Mouse (Mus musculus) thymus, adult 18-20 months (tissue): ENCODE data around the gene Foxp2.

Experiments
- DNase-seq, 2 experiments: peaks; one replicate each; pipeline ENCODE4 v3.0.0; 2022; ENCODE audit warnings: mixed read lengths in 2 of 2

Gene Foxp2

DNA sequence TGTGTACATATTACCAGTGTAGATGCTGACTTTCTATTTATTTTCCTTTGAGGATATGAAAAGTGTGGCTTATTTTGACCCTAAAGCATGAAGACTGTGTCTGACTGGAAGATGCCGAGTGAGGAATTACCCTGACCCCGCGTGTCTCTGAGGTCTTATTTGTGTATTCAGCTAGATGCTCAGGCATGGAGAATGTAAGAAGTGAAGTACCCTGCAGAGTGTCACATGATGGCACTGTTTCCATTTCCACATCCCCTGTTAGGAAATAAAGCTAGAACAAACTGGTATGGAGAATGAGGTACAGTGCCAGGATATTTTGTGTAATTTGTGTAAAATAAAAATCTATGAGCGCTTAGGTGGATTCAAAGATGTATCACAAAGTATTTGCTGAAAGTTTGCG, 219.8 kb downstream of the Foxp2 start:
- no peak for DNase-seq

DNA sequence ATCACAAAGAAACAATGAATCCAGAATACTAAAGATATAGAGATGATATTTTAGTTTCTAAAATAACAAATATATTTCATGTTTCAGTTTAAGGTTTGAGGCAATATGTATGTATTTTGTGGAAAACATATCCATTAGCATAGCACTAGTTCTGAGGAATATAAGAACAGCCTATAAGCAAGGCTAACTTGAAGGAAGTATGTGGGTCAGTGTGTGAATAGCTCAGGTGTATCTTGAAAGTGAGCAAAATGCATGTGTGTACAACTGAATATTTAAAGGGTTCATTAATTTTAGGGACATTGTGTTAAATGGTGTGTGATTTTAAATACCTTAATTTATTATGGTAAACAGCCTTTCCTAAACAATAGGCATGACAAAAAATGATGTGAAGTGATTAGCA, 220.2 kb downstream of the Foxp2 start:
- DNase-seq = no peak

DNA sequence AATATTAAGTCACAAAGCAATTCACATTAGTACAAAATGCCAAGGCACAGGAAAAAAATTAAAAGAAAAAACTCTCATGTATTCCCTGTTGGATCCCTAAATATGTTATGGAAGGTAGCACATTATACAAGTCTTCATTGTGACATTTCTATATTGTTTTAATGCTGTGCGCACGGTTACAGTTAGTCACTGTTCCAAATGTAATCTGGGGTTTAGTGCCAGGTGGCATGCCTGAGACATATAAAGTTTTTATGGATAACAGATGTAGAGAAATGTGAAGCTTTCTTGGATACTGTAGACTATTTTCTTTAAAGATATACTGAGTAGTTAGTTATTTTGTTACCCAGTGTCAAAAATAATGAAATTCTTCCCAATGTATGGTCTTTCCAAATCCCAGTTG, 229.0 kb downstream of the Foxp2 start:
- DNase-seq = no peak

DNA sequence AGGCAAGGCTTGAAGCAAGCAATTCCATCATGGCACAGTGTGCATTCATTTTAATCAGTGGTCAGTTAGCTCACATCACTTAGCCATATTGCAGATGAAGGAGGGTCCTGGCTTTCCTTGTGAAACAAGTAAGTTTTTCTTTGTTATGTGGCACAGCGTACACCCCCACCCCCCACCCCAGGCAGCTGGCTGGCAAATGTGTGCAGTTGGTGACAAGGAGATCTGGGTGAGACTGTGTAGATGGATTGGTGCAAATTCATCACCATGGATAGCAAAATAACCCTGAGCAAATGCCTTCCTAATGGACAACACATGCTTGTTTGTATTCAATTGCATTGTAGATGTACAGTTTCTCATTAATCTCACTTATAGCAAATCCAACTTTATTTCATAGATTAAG, 240.9 kb downstream of the Foxp2 start:
- no peak for DNase-seq

DNA sequence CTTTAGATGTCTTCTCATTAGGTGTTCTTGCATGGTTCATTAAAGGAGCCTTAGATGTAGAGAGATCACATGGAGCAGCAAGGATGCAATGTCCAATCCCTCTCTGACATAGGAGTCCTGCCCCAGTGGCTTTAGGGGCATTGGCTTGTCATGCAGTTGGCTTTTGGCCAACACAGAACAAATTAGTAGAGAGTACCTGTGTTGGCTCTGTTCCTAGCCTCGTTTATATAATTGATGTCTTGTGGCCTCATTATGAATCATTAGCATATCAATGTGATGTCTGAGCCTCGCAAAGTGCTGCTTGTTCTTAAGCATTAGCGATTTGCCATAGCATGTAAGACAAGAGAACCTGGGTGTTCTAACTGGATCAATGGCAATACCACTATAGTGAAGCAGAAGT, 250.5 kb downstream of the Foxp2 start:
- no peak for DNase-seq

DNA sequence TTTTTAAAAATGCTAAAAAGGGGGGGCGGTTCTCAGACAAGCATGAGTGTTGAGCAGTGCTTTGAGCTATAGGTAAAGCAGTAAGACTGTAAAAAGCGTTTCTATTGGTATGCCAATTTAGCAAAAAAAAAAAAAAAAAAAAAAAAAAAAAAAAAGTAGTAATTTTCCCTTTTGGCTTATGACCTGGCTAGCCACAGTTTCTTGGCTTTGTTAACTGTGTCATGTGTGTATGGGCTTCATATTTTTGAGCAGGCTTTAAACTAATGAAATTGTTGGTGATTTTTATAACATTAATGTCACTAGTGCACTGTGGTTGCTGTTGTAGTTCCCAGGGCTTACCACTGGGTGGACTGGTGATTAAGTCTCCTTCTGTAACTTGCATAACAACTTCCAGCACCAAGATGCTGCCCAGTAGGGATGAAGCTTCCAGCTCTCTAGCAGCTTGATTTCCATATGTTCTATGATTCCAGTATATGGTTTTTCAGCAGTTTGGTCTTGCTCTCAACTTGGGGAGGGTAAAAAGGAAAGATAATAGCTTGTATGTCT, 262.4 kb downstream of the Foxp2 start:
- DNase-seq = no peak

DNA sequence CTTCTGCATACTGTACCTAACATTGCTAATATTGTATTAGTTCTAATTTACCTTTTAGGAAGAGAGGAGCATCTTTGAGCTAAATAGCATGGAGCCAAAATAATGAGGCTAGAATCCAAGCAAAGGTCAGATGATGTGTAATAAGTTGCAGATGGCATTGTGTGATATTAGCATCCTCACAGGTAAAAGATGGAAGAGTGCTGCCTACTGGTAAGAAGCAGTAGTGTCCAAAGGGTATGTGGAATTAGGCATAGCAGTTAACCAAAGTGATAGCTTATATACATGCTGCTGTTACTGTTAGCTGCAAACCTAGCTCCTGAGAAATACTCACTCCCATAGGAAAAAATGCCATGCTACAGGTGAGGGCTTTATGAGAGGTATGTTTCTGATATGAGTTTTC, 275.6 kb downstream of the Foxp2 start:
- DNase-seq = no peak

DNA sequence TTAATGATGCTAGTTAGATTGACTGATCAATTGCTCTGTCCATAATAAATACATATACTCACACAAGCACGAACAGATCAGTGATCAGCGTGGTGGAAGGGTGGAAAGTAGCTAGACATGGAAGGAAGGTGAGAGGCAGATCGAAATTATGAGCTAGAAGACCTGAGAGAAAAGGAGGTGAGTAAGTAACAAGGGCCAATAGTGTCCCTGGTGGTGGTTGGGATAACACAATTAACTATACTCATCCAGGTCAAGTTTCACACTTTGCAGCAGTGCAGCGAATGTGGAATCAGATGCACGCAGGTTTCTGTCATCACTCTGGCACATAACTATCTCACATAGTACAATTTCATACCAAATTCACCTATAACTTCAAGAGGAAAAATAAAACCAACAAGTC, 291.7 kb downstream of the Foxp2 start:
- DNase-seq = no peak

DNA sequence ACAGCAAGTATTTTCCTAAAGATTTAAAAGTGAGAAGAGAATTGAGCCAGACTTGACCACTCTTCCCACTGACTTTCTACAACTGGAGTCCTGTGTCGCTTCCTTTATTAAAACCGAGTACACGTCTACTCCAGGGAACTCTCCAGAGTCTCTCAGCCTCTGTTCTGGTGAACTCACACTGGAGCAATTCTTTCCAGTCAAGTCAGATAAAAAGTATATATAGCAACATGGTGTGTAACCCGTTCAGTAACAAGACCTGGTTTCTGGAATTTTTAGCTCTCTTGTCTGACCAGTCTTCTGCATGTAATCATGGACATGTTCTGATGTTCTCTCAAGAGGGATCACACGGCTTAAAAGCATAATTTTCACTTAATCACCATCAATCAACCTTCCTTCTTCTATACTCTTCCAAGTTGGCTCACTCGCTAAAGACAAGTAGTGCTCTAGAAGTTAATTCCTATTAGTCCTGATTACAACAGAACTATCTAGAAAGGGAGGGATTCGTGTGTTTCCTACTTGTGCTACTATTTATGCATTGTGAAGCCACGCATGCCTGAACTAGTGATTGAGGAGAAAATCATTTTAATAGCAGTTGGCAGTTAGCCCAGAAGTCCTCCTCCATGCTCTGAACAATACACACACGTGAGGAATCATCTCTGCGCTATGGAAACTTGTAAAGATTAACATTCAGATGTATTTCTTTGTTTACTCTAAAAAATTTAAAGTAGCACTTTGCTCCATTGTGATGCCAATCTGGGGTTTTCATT, 341.2 kb downstream of the Foxp2 start:
- DNase-seq = no peak

DNA sequence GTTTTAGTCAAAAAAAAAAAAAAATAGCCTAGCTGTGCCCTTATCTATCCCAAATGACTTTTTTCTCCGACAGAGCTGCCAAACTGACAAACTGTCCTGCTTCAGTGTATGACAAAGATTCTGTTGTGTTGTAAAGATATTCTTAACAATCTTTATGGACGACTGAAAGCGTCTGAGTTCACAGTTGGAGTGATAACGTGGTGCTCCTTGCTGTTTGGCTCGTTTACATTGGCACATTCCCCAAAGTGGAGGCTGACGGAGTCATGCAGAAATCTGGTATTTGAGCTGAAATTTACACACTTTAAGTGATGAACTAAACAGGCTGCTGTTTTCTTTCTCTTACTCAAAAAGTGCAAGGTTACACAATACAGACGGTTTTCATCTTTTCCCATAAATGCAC, 356.2 kb downstream of the Foxp2 start:
- DNase-seq = no peak

DNA sequence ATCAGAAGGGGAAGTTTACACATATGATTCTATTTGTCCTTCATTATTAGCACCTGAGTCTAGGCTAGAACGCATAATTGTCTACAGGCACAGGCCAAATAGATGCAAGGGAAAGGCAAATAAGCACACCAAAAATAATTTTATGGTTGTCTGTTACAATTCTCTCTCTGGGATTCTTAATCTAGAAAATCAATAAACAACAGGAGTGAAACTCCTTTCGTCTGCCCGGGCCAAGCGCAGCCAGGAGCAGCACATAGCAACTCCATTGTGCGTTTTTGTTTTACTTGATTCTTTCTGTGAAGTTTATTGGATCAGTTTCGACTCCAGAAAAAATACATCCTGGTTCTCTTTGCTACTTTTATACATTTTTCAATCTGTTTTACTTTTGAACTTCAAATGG, 356.7 kb downstream of the Foxp2 start:
- no peak for DNase-seq

DNA sequence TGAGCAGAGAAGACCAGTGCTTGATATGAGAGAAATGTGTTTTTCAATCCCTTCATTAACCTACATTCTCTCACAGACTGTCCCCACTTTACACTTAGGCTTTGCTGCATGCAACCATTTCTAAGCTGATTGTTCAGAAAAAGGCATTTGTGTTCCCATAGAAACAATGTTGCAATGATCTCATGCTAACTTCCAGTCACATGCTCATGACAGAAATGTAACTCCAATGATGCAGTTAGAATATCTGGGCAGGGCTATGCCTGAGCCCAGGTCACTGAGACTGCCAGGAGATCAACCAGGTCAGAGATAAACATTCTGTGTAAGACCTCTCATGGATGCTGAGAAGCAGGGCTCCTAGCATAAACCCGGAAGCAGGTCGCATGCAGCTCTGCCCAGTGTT, 367.0 kb downstream of the Foxp2 start:
- no peak for DNase-seq

DNA sequence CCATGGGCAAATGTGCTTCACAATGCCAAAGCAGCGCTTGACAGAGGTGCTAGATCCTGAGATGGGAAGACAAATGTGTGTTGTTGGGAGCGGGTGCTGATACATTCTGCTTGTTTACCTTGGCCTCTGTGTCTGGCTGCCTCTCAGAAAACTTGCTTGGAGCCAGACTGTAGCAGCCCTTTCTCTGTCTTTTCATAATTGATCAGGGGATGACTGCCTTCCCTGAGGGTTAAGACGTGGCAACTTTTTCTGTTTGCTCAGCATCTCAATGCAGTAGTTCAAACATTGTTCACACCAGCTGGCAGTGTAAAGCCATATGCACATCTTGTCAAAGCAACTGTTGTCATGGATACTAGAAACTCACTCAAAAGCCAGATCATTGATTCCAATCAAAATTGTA, 384.1 kb downstream of the Foxp2 start:
- DNase-seq = no peak

DNA sequence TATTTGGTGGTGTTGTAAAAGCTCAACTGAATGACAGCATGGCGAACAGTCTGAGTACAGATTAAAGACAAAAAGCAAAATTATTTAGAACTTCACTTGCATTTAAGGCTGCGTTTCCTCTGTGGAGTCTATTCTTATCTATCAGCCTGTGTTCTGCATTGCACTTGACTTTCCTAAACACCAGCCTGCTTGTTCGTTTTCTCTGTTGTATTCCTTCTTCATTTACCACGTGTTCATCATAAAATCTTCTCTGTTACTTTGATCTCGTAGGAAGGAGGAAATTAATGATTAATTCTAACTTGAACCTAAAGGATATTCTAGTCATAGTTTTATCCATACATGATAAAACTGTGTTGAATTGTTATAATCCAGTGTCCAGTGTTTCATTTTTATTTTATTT, 392.9 kb downstream of the Foxp2 start:
- DNase-seq = no peak

DNA sequence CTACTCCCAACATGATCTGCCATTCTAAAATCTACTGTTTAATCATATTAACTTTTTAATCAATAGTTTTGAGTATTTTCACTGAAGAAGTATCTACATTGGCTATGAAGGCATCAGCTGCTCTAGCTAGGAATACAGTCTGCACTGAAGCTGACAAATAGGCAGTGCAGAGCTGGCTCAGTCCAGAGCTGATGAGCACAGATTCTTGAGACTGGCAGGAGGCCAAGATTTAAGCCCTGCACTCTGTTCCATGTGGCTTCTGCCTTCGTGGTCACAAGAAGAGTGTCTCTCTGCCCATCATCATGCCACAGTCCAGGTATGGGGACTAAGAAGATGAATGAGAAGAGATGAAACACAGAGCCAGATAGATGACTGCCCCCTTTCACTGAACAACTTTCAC, 398.1 kb downstream of the Foxp2 start:
- no peak for DNase-seq

DNA sequence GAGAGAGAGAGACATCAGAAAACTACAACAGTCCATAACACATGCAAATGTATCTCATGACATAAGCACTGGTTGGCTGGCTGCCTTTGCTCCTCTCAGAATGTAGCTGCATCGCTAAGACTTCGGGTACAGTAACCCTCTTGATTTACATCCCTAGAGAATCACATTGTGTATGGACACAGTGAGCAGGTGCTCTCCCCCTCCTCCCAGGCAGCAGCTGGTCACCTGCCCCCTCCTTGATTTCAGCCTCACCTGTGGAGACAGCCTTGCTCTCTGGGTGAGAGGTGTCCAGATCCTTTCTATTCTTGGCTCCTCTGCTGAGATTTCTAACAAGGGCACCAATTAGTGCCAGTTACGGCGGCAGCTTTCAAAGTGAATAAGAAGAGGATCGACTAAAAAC, 409.5 kb downstream of the Foxp2 start:
- no peak for DNase-seq

DNA sequence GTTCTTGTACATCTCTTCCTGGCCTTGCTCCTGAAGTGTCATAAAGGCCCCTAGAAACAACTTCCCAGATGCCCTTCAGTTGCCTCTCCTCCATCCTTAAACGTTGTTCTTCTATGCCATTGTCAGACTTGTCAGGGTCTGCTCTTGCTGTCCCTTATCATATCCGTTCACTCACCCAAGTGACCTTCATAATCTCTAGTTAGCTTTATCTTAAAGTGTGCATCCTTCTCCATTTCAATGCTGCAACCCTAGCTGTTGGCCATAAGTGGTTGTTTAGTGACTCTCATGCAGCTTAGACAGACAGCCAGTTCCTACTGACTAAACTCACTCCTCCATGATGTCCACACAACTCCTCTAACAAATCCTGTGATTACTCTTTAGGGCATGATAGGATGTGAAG, 415.8 kb downstream of the Foxp2 start:
- DNase-seq = no peak

DNA sequence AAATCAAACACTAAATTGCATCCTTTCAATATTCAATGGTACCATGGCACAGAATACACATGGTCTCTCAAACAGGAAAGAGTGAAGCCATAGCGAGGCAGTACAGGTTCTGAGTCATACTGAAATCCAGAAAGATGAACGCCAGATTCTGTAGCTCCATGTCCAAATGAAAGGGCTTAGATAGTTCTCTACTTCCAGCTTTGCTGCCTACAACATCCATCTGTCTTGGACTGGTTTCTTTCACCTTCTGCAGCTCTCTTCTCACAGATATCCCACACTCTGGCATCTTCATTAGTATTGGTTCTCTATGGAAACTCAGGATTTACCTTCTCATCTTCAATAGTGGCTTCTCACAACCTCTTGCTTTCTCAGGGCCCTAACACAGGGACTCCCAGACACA, 417.2 kb downstream of the Foxp2 start:
- no peak for DNase-seq

DNA sequence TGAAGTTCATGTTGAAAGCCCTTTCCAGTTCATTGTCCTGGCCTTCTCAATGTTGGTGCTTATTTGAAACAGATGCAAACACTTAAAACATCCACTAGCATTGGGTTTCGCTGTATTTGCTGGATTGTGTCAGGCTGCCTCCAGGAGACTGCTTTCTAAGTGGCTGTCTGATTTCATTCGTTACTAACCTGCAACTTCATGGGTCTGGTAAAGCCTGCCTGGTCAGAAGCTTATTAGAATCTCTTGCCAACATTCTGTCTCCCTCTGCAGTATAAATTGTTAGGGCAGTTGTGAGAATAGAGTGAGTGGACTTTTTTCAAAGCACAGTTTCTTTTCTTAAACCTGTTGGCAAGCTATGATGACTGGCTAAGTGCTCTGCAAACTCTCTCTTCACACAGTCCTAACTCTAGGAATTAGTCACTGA, 420.4 kb downstream of the Foxp2 start:
- no peak for DNase-seq

DNA sequence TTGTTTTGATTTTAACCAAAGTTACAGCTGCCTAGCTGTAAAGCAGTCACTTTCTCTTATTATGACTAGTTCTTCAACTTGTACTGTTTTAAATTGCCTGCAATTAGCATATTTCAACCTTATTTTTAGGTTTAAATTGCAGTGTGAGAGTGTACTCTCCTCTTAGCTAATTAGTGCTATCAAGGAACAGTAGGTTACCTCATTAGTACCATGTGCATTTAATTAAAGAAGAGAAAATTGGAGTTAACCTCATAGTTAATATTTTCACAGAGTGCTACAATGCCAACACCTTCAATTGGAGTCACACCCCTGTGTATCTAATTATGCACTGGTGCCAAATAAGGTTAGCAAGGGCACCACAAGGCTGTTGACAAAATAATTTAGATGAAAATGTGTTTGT, 421.9 kb downstream of the Foxp2 start:
- no peak for DNase-seq

DNA sequence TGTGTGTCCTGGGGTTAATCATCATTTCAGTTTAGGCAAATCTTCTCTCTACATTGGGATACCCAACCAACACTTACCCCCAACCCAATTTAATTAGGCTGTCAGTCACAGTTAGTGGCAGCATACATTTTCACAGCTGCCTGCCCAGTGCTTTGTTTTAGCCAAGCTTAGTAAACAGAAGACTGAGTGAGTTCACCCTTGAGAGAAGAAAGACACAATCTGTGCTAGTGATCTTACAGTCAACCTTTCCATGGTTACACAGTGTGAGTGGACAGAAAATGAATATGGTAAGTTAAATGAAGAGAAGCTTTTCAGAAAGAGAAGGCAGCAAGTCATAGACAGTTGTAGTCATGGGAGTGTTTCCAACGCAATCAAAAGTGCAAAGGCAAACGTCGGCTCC, 446.6 kb downstream of the Foxp2 start:
- DNase-seq = no peak

DNA sequence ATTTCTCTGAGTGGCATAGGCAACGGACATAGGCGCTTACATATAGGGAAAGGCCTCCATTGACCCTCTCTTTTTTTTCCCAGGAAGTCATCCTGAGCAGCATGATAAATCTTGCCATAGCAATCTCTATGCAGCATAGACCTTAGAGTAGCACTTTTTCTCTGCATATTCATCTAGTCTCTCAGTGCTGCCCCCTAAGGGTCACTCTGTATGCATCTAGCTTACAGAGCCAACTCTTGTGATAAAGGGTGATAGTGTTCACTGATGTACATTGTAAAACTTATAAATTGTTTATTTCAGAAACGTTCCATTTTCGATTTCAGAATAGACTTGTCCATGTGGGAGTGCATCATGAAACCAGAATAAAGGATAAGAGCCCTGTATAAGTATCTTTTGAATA, 454.7 kb downstream of the Foxp2 start:
- no peak for DNase-seq

DNA sequence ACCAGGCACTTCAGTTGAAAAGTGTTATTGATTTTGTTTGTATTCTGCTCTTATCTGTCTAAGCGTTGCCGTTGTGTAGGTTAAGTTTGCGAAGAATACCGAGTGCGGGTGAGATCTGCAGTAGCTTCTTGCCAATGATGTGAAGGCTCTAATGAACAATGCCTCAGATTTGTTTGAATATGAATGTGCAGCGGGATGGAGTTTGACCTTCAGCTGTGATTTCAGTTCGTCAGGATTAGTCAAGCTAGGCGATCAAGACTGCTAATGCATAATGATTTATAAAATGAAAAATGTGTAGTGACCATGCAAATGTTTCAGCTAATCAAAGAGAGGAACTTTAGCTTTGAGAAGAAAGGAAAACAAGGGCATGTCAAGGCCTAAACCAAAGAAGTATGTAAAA, 469.1 kb downstream of the Foxp2 start:
- no peak for DNase-seq

DNA sequence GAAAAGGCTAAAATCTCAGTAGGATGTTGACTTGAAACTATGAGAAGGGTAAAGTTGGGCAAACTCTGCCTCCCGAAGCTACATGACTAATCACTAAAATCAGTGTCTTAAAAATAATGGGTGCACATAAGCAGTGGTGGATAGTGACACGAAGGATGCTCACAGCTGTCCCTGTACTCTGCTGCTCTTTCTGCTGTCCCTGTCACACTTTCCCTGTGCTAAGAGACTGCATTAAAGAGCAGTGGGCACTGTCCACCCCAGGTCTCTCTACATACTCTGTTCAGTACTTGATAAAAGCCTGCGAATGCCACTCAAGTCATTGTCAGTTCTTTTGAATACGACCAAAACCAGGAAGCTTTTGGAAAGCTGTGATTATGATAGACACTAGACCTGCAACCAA, 469.7 kb downstream of the Foxp2 start:
- no peak for DNase-seq

DNA sequence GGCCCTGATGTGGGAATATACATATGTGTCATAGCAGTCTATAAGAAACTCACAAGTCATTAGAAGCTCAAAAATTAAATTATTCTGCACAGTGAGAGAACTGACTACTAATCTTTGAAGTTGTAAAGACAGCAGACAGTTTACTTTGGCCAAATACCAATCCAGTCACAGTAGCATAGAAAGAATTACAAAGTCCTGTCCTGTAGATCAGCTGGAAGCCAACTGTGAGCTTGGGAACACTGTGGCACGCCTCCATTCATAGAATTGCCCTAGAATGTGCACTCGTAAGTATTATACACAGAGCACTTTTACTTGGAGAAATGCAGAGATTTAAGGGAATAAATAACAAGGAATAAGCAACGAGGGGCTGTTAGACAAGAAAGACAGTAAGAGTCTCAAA, 472.5 kb downstream of the Foxp2 start:
- no peak for DNase-seq
